Mouse (Mus musculus) heart, postnatal 0 days (tissue): Measurements from ENCODE around the gene Nfic. TPM values are rescaled to one million over a fixed set of nuclear protein-coding genes. Genes with fewer than 3 reads are reported as not detected.
A peak's percentile ranks its signal among the peaks of the same experiment; 100 is the strongest.

Experiments used
- ATAC-seq: fragments of 200-750 bp; cut with Nextera tagmentation; 2 replicates; pipeline ENCODE4 v1.8.0; 2017; ENCODE audit warnings: low read depth, moderate number of reproducible peaks, moderate library complexity; ENCODE audit not compliant: insufficient read depth
- DNase-seq: peaks from one replicate; pipeline ENCODE4 v3.0.0-alpha.2; 2016; ENCODE audit warnings: low spot score
- H3K27ac ChIP-seq: fragments of 300-500 bp; sonication (generic); 2 replicates; pipeline ENCODE4 v1.5.1; 2014; ENCODE audit warnings: low read depth, mild to moderate bottlenecking
- H3K27me3 ChIP-seq: fragments of 300-500 bp; sonication (generic); 2 replicates; pipeline ENCODE4 v1.6.1; 2014; ENCODE audit warnings: low read length, mixed read lengths; ENCODE audit not compliant: control insufficient read depth, insufficient read depth
- H3K36me3 ChIP-seq: fragments of 300-500 bp; sonication (generic); replicated peaks from 2 replicates; pipeline ENCODE4 v1.6.1; 2014; ENCODE audit warnings: low read length, mixed read lengths; ENCODE audit not compliant: control insufficient read depth, insufficient read depth
- H3K4me1 ChIP-seq: fragments of 300-500 bp; sonication (generic); 2 replicates; pipeline ENCODE4 v1.6.1; 2014; ENCODE audit warnings: antibody characterized with exemption; ENCODE audit not compliant: control insufficient read depth, insufficient read depth
- H3K4me2 ChIP-seq: fragments of 300-500 bp; sonication (generic); 2 replicates; pipeline ENCODE4 v1.6.1; 2014; ENCODE audit warnings: low read depth, mild to moderate bottlenecking, low read length, moderate library complexity
- H3K4me3 ChIP-seq: fragments of 300-500 bp; sonication (generic); 2 replicates; pipeline ENCODE4 v1.5.1; 2014; ENCODE audit warnings: low read depth, low read length
- H3K9ac ChIP-seq: fragments of 300-500 bp; sonication (generic); replicated peaks from 2 replicates; pipeline ENCODE4 v1.6.1; 2014; ENCODE audit warnings: low read depth, low read length, mixed read lengths
- H3K9me3 ChIP-seq: fragments of 300-500 bp; sonication (generic); replicated peaks from 2 replicates; pipeline ENCODE4 v1.6.1; 2016; ENCODE audit warnings: low read length; ENCODE audit not compliant: control insufficient read depth
- CTCF ChIP-seq: IDR thresholded peaks from 2 replicates; pipeline ENCODE4 v1.5.1; 2016; ENCODE audit warnings: antibody characterized with exemption, control low read depth, low read depth
- EP300 ChIP-seq: IDR thresholded peaks from 2 replicates; pipeline ENCODE4 v1.6.1; 2016; ENCODE audit warnings: antibody characterized with exemption, low read depth
- WGBS: fragments of 180-500 bp; shearing (Covaris S2); extraction: QIAGEN DNeasy Blood & Tissue Kit; methylation state at CpG from one replicate; pipeline ENCODE4 v1.1.7; 2014; 5-methylcytosine and 5-hydroxymethylcytosine counted together
- polyA plus RNA-seq: library from polyadenylated mRNA; unstranded; fragments of >200 nt; fragmentation: Nextera tagmentation; extraction: Ambion mirVana; gene quantifications from 2 replicates; pipeline ENCODE4 v1.2.1, GENCODE M21; 2015
- total RNA-seq: library from RNA; depleted of rRNA; stranded (reverse); fragments of >200 nt; gene quantifications from 2 replicates; pipeline ENCODE4 v1.2.3, GENCODE M21; 2014; ENCODE audit warnings: low replicate concordance

Nfic gene
- total and polyA plus RNA-seq, 2 experiments from 2014 or later: 47.6 to 73.7 TPM

DNA sequence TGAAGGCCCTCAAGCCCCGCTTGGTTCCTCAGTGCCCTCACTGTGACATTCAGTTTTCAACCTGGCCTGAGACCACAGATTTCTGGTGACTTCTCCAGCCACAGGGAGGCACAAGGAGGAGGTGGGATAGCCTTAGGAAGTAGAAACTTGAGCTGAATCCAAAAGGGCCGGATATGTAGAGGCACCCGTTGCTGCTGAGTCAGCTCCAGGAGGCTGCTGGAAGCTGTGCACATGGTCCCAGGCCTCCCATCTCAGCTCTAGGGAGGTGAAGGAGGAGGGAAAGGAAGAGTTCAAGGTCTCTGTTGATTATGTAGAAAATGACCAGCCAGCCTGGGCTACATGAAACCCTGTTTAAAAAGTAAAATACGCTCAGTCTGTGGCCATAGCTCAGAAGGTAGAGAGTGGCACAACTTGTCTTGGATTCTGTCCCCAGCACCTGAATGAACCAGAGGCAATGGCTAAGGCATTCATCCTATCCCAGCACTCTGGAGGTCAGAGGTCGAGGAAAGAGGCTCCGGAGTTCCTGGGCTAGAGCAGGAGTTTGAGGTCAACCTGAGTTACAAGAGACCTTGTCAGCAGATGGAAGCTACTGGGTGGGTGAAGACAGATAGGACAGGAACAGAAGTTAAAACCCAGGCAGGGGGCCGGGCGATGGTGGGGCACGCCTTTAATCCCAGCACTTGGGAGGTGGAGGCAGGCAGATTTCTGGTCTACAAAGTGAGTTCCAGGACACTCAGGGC, 100.5 kb downstream of the Nfic start:
- DNase-seq: no peak
- Histone ChIP-seq H3K4me2 (no peak overlapping the region), H3K4me1 (peaks cover 14% of the 10 kb centered on the region), H3K27ac (no peak overlapping the region), H3K4me3 (no peak overlapping the region), H3K36me3 (no peaks in the 10 kb centered on the region), H3K9me3 (no peaks in the 10 kb centered on the region), H3K27me3 (no peaks in the 10 kb centered on the region), H3K9ac (no peak overlapping the region)
- 70% methylated on average over 9 of the region's 9 CpGs for WGBS
- TF ChIP-seq EP300 (no peak), CTCF (no peak)
- ATAC-seq: no peak

DNA sequence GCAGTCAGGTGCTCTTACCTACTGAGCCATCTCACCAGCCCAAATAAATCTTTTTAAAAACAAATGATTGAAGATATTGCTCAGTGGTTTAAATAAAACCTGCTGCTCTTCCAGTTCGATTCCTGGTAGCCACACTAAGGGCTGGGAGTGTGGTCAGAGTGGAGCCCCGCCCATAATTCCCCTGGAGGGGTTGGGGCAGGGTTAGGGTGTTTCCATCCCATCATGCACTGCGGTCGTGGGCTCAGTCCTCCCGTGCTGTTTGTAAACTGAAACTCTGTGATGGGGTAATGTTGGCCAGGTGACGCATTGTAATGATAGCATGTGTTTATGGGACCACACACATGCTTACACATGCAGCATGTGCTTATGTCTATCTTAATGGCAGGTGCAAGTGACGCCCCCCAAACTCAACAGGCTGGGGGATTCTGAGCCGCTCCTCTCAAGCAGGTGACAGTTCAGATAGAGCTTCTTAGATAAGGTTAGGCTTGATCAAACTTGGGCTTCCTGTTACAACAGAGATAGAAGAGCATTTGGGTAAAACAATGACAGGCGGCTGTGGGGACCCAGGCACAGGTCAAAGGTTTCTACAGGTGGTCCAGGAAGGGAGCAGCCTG, 103.7 kb downstream of the Nfic start:
- H3K36me3 ChIP-seq: peaks cover 15% of the 10 kb centered on the region
- H3K9ac ChIP-seq: no peak overlapping the region
- no peaks in the 10 kb centered on the region for H3K9me3 ChIP-seq
- 17% methylated on average over 9 of the region's 9 CpGs for WGBS
- H3K27me3 ChIP-seq: no peaks in the 10 kb centered on the region
- DNase-seq (no peak), ATAC-seq (no peak)
- H3K4me1 ChIP-seq: peaks cover 12% of the 10 kb centered on the region
- H3K27ac ChIP-seq: no peak overlapping the region; the same call in 1 of the 2 replicates
- TF ChIP-seq EP300 (no peak), CTCF (no peak)
- no peak overlapping the region for H3K4me3 ChIP-seq
- H3K4me2 ChIP-seq: no peak overlapping the region

GRCm38 (mm10) chr10:81350351-81351063, 104.9 kb downstream of the Nfic start, which contains the start of gene Hmg20b:
TSS of gene Hmg20b (minus strand) at chr10:81350480.
- Histone ChIP-seq H3K27ac (peak within 1 kb of the TSS; percentile 87), H3K27me3 (no peaks in the 10 kb centered on the region), H3K4me3 (peak within 1 kb of the TSS; percentile 86), H3K9me3 (no peaks in the 10 kb centered on the region), H3K9ac (peak within 1 kb of the TSS; percentile 77), H3K36me3 (peaks cover 24% of the 10 kb centered on the region), H3K4me2 (peak within 1 kb of the TSS; percentile 94), H3K4me1 (peaks cover 13% of the 10 kb centered on the region)
- TF ChIP-seq CTCF (peak; percentile 77), EP300 (no peak)
- peak; percentile 98 for DNase-seq
- under 1% methylated on average over 54 of the region's 54 CpGs for WGBS
- ATAC-seq: peak; percentile 95

DNA sequence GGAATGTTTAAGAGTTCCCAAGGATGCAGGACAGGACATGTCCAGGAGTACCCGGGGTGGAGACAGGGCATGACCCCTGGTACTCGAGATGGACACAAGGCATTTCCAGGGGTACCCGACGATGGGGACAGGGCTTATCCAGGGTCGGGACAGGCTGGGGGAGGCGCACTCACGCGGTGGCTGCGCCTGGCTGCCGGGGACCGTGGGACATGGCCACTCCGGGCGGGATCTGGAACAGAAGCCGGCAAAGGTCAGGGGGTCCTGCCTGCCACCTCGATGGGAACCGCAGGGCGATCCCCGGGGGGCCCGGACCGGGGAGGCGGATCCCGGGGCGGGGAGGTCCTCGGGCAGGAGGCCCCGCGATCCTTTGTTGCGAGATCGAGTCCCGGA, 105.5 kb downstream of the Nfic start:
- ATAC-seq: no peak
- no peak for TF ChIP-seq EP300
- H3K4me3 ChIP-seq: peak overlapping the region; percentile 86
- H3K36me3 ChIP-seq: peaks cover 24% of the 10 kb centered on the region
- H3K9ac ChIP-seq: peak overlapping the region; percentile 77
- no peaks in the 10 kb centered on the region for H3K9me3 ChIP-seq
- H3K4me2 ChIP-seq: peak overlapping the region; percentile 94
- H3K4me1 ChIP-seq: peaks cover 13% of the 10 kb centered on the region
- DNase-seq: no peak
- H3K27me3 ChIP-seq: no peaks in the 10 kb centered on the region
- 1% methylated on average over 28 of the region's 29 CpGs for WGBS
- peak overlapping the region; percentile 87 for H3K27ac ChIP-seq

DNA sequence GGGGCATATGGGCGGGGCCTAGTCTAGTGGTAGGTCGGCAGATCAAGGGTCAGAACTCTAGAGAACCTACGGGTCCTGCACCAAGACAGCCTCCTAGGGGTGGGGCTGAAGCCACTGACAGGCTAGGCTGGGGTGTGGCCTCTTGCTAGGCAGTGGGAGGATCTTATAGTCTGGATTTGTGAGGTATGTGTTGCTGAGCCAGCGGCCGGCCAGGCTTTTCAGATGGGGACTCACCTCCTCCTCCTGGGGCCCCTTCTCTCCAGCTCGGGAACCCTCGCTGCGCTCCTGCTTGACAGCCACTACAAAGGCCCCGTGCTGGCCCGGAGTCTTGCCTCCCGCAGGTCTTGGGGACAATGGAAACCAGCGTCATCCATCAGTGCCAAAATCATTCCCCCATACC, 106.3 kb downstream of the Nfic start:
- peak overlapping the region; percentile 94 for H3K4me2 ChIP-seq
- no peak for ATAC-seq

More for the DNA sequence above, 106.3 kb downstream of the Nfic start:
- 12% methylated on average over 12 of the region's 12 CpGs for WGBS
- Histone ChIP-seq H3K4me3 (peak overlapping the region; percentile 86), H3K27me3 (no peaks in the 10 kb centered on the region), H3K9me3 (no peaks in the 10 kb centered on the region), H3K4me1 (peaks cover 13% of the 10 kb centered on the region), H3K9ac (peak overlapping the region; percentile 77), H3K36me3 (peaks cover 24% of the 10 kb centered on the region), H3K27ac (0 out of 2 replicates have a peak overlapping the region, but pooled peaks have one; percentile 87)
- no peak for DNase-seq
- no peak for TF ChIP-seq EP300
- no peak for TF ChIP-seq CTCF
